Mouse (Mus musculus) heart, postnatal 0 days (tissue): ENCODE measurements around the gene Men1. TPM values are rescaled to one million over a fixed set of nuclear protein-coding genes. Genes with fewer than 3 reads are reported as not detected.

Experiments used
- ATAC-seq: fragments of 200-750 bp; cut with Nextera tagmentation; 2 replicates; pipeline ENCODE4 v1.8.0; 2017; ENCODE audit warnings: low read depth, moderate number of reproducible peaks, moderate library complexity; ENCODE audit not compliant: insufficient read depth
- DNase-seq: peaks from one replicate; pipeline ENCODE4 v3.0.0-alpha.2; 2016; ENCODE audit warnings: low spot score
- H3K27ac ChIP-seq: fragments of 300-500 bp; sonication (generic); 2 replicates; pipeline ENCODE4 v1.5.1; 2014; ENCODE audit warnings: low read depth, mild to moderate bottlenecking
- H3K27me3 ChIP-seq: fragments of 300-500 bp; sonication (generic); 2 replicates; pipeline ENCODE4 v1.6.1; 2014; ENCODE audit warnings: low read length, mixed read lengths; ENCODE audit not compliant: control insufficient read depth, insufficient read depth
- H3K36me3 ChIP-seq: fragments of 300-500 bp; sonication (generic); replicated peaks from 2 replicates; pipeline ENCODE4 v1.6.1; 2014; ENCODE audit warnings: low read length, mixed read lengths; ENCODE audit not compliant: control insufficient read depth, insufficient read depth
- H3K4me1 ChIP-seq: fragments of 300-500 bp; sonication (generic); 2 replicates; pipeline ENCODE4 v1.6.1; 2014; ENCODE audit warnings: antibody characterized with exemption; ENCODE audit not compliant: control insufficient read depth, insufficient read depth
- H3K4me2 ChIP-seq: fragments of 300-500 bp; sonication (generic); 2 replicates; pipeline ENCODE4 v1.6.1; 2014; ENCODE audit warnings: low read depth, mild to moderate bottlenecking, low read length, moderate library complexity
- H3K4me3 ChIP-seq: fragments of 300-500 bp; sonication (generic); 2 replicates; pipeline ENCODE4 v1.5.1; 2014; ENCODE audit warnings: low read depth, low read length
- H3K9ac ChIP-seq: fragments of 300-500 bp; sonication (generic); replicated peaks from 2 replicates; pipeline ENCODE4 v1.6.1; 2014; ENCODE audit warnings: low read depth, low read length, mixed read lengths
- H3K9me3 ChIP-seq: fragments of 300-500 bp; sonication (generic); replicated peaks from 2 replicates; pipeline ENCODE4 v1.6.1; 2016; ENCODE audit warnings: low read length; ENCODE audit not compliant: control insufficient read depth
- CTCF ChIP-seq: IDR thresholded peaks from 2 replicates; pipeline ENCODE4 v1.5.1; 2016; ENCODE audit warnings: antibody characterized with exemption, control low read depth, low read depth
- EP300 ChIP-seq: IDR thresholded peaks from 2 replicates; pipeline ENCODE4 v1.6.1; 2016; ENCODE audit warnings: antibody characterized with exemption, low read depth
- WGBS: fragments of 180-500 bp; shearing (Covaris S2); extraction: QIAGEN DNeasy Blood & Tissue Kit; methylation state at CpG from one replicate; pipeline ENCODE4 v1.1.7; 2014; 5-methylcytosine and 5-hydroxymethylcytosine counted together
- polyA plus RNA-seq: library from polyadenylated mRNA; unstranded; fragments of >200 nt; fragmentation: Nextera tagmentation; extraction: Ambion mirVana; gene quantifications from 2 replicates; pipeline ENCODE4 v1.2.1, GENCODE M21; 2015
- total RNA-seq: library from RNA; depleted of rRNA; stranded (reverse); fragments of >200 nt; gene quantifications from 2 replicates; pipeline ENCODE4 v1.2.3, GENCODE M21; 2014; ENCODE audit warnings: low replicate concordance

The Men1 gene
- total and polyA plus RNA-seq, 2 experiments from 2014 or later, result 20.3 to 46.5 TPM

DNA sequence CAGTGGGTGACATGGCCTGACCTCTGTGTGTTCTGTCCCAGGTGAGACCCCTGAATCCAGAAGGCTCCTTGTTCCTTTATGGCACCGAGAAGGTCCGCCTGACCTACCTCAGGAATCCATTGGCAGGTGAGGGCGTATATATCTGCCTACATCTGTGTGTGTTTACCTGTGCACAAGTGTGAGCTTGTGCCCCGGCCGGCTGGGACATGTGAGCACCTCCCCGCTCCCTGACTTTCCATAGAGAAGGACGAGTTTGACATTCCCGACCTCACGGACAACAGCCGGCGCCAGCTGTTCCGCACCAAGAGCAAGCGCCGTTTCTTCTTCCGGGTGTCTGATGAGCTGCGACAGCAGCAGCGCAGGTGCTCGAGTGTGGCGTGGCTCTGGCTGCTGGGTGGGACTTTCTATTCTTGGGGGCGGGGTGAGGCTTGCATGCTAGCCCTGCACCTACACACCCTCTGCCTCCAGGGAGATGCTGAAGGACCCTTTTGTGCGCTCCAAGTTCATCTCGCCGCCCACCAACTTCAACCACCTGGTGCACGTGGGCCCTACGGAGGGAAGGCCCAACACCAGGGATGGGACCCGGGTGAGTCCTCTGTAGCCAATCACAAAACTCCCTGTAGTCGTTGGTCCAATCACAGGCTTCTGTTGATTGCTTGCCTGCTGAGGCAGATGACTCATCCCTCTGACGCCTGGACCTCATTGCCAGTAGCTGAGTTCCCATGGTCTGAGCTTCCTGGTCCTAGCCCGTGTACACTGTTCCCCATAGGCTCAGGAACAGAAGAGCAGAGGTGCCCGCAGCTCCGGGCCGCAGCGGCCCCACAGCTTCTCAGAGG lies 12.8 kb upstream of the Men1 start:
- ATAC-seq, result peak; percentile 51; the same call in 1 of the 2 replicates
- H3K27me3 ChIP-seq, result no peaks in the 10 kb centered on the region
- no peak overlapping the region for H3K27ac ChIP-seq
- H3K4me3 ChIP-seq, result no peak overlapping the region
- H3K9me3 ChIP-seq, result no peaks in the 10 kb centered on the region
- TF ChIP-seq EP300 (no peak), CTCF (no peak)
- H3K4me1 ChIP-seq, result 0 out of 2 replicates have a peak, but pooled peaks cover 4% of the 10 kb centered on the region
- DNase-seq, result no peak
- 67% methylated on average over 33 of the region's 33 CpGs for WGBS
- H3K9ac ChIP-seq, result no peak overlapping the region
- H3K4me2 ChIP-seq, result no peak overlapping the region
- H3K36me3 ChIP-seq, result peaks cover 28% of the 10 kb centered on the region

DNA sequence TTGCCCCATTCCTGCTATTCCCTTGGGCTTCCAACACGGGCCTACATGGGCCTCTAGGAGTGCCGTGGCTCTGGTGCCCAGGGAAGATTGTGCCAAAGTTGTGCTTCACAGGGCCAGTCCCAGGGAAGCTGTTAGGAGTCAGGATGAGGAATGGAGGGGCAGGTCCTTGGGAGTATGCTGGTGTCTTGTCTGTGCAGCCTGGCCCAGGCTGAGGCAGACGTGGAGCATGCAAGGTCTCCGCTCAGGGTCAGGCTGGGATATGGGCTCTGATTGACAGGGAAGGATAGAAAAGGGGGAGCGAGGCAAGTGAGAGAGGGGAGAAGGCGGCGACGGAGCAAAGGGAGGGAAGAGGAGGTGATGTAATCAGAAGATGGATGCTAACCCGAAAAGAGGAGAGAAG lies 10.0 kb upstream of the Men1 start:
- ATAC-seq (no peak), DNase-seq (no peak)
- WGBS, result 81% methylated on average over 9 of the region's 9 CpGs
- H3K27me3 ChIP-seq, result no peaks in the 10 kb centered on the region
- 0 out of 2 replicates have a peak, but pooled peaks cover 4% of the 10 kb centered on the region for H3K4me1 ChIP-seq
- no peak overlapping the region for H3K4me3 ChIP-seq
- peaks cover 12% of the 10 kb centered on the region; the same call in 1 of the 2 replicates for H3K36me3 ChIP-seq
- no peak overlapping the region for H3K9ac ChIP-seq
- H3K4me2 ChIP-seq, result no peak overlapping the region
- TF ChIP-seq CTCF (no peak), EP300 (no peak)
- H3K27ac ChIP-seq, result no peak overlapping the region
- H3K9me3 ChIP-seq, result no peaks in the 10 kb centered on the region

DNA sequence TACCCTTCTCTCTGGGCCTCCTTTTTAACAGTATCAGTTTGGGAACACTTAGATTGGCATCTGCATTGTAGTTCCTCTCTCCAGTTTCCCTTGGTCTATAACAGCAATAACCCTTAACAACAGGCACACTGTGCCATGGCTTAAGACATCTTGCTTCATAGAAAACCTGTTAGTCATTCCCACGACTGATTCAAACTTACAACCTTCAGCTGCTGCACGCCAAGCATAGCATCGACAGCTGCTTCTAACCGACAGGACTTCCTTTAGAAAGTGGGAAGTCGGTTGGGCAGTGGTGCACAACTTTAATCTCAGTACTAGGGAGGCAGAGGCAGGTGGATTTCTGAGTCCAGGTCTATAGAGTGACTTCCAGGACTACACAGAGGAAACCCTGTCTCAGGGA lies 3.6 kb upstream of the Men1 start:
- no peaks in the 10 kb centered on the region for H3K27me3 ChIP-seq
- DNase-seq (no peak), ATAC-seq (no peak)
- H3K4me3 ChIP-seq, result no peak overlapping the region; the same call in 1 of the 2 replicates
- peaks cover 11% of the 10 kb centered on the region for H3K4me1 ChIP-seq
- no peaks in the 10 kb centered on the region for H3K9me3 ChIP-seq
- no peaks in the 10 kb centered on the region for H3K36me3 ChIP-seq
- no peak for TF ChIP-seq EP300
- 25% methylated on average over 5 of the region's 5 CpGs for WGBS
- no peak overlapping the region for H3K27ac ChIP-seq
- no peak overlapping the region for H3K9ac ChIP-seq
- peak overlapping the region; percentile 47 for H3K4me2 ChIP-seq

DNA sequence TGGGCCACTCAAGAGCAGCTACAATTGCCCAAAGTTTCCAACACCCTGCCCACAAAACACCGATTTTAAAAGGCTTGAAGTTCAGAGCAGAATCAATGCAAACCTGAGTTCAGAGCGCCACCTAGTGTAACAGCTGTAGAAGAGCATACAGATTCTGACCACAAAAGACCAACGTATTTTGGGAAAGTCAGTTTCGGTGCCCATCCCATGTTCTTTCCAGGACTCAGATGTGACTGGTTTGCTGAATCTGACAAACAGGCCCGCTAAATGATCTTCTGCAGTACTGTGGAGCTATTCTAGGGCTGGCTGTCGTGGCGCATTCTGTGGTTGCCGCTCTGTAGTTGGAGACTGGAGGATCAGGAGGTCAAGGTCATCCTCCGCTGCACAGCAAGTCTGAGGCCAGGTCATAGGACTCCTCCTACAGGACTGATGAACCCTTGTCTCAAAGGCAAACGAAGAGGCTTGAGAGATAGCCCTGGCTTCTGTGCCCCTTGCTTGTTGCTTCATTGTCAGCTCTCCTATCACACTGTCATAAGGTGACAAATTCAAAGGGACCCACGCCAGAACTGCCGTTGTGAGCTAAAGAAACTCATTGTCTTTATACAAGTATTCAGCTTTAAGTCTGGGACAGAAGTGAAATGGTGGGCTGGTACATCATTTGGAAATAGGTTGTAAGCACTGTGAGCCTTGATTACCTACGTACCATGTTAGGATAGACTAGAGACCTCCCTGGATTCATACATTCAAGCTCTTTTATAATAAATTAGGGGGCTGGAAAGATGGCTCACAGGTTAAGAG lies 2.9 kb upstream of the Men1 start:
- ATAC-seq, result no peak
- peak; percentile 86 for DNase-seq
- 0 out of 2 replicates have a peak overlapping the region, but pooled peaks have one; percentile 38 for H3K9ac ChIP-seq
- no peak overlapping the region for H3K27ac ChIP-seq
- no peaks in the 10 kb centered on the region for H3K27me3 ChIP-seq
- H3K4me1 ChIP-seq, result peaks cover 18% of the 10 kb centered on the region
- H3K36me3 ChIP-seq, result peaks cover 1% of the 10 kb centered on the region; the same call in 1 of the 2 replicates
- H3K4me2 ChIP-seq, result peak overlapping the region; percentile 47
- no peaks in the 10 kb centered on the region for H3K9me3 ChIP-seq
- no peak for TF ChIP-seq EP300
- TF ChIP-seq CTCF, result peak; percentile 92
- WGBS, result 20% methylated on average over 13 of the region's 13 CpGs
- H3K4me3 ChIP-seq, result peak overlapping the region; percentile 11

DNA sequence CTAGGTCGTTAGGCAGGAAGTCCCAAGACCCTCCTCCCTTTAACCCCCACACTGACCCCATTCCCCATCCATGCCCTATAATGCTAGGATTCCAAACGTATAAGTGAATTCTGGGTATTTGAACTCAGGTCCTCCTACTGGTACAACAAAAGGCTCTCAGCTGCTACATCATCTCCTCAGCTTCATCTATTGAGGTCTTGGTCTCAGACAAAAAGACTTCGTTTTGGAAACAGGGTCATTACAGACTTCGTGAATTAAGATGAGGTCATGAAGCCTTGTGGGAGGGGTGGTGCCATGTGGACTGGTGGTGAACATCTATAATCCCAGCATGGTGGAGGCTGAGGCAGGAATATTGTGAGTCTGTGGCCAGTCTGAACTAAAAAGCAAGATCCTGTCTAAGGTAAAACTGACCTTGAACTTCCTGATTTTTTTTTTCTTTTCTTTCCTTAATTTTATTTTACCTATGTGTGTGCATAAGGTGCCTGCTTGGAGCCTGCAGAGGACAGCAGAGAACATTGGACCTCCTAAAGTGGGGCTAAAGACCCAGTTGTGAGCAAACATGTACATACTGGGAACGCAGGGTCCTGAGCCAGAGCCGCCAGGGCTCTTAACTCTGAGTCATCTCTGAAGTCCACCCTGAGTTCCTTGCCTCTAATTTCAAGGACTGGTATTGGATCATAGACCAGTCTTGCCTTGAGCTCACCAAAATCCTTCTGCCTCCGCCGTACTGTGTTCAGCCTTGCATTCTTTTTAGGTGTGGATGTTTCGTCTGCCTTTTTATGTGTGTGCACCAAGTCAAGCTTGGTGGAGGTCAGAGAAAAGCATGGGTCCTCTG lies 801 bp upstream of the Men1 start:
- DNase-seq (no peak), ATAC-seq (0 out of 2 replicates have a peak, but pooled peaks have one; percentile 0)
- Histone ChIP-seq H3K27ac (peak overlapping the region; percentile 79), H3K4me2 (peak overlapping the region; percentile 97), H3K4me1 (peaks cover 18% of the 10 kb centered on the region), H3K9me3 (no peaks in the 10 kb centered on the region), H3K9ac (no peak overlapping the region), H3K27me3 (no peaks in the 10 kb centered on the region), H3K4me3 (no peak overlapping the region), H3K36me3 (peaks cover 22% of the 10 kb centered on the region)
- TF ChIP-seq EP300 (no peak), CTCF (no peak)
- WGBS, result 64% methylated on average over 9 of the region's 9 CpGs
